Mouse (Mus musculus) stomach, embryonic 14.5 days (tissue): Measurements from ENCODE around the gene Slc23a2. TPM values are rescaled to one million over a fixed set of nuclear protein-coding genes. Genes with fewer than 3 reads are reported as not detected.

ENCODE experiments used
- ATAC-seq: fragments of 200-750 bp; cut with Nextera tagmentation; 2 replicates; pipeline ENCODE4 v1.8.0; 2017; ENCODE audit warnings: low read depth, moderate TSS enrichment; ENCODE audit not compliant: insufficient number of reproducible peaks, insufficient read depth, low FRiP score
- H3K27ac ChIP-seq: fragments of 300-500 bp; sonication (generic); 2 replicates; pipeline ENCODE4 v1.5.1; 2014; ENCODE audit warnings: mild to moderate bottlenecking, low read length, moderate library complexity, mixed read lengths
- H3K27me3 ChIP-seq: fragments of 300-500 bp; sonication (generic); 2 replicates; pipeline ENCODE4 v1.6.1; 2014; ENCODE audit warnings: low read length, control low read depth, mixed read lengths; ENCODE audit not compliant: control insufficient read depth, insufficient read depth
- H3K36me3 ChIP-seq: fragments of 300-500 bp; sonication (generic); 2 replicates; pipeline ENCODE4 v1.6.1; 2014; ENCODE audit warnings: mild to moderate bottlenecking, control low read depth, low read length, moderate library complexity, mixed read lengths; ENCODE audit not compliant: control insufficient read depth, insufficient read depth
- H3K4me1 ChIP-seq: fragments of 300-500 bp; sonication (generic); 2 replicates; pipeline ENCODE4 v1.6.1; 2014; ENCODE audit warnings: low read length, control low read depth, mixed read lengths; ENCODE audit not compliant: control insufficient read depth, insufficient read depth
- H3K4me2 ChIP-seq: fragments of 300-500 bp; sonication (generic); replicated peaks from 2 replicates; pipeline ENCODE4 v1.6.1; 2014; ENCODE audit warnings: low read depth, low read length, control low read depth
- H3K4me3 ChIP-seq: fragments of 300-500 bp; sonication (generic); 2 replicates; pipeline ENCODE4 v1.5.1; 2014; ENCODE audit warnings: low read depth, low read length, control low read depth
- H3K9ac ChIP-seq: fragments of 300-500 bp; sonication (generic); replicated peaks from 2 replicates; pipeline ENCODE4 v1.6.1; 2014; ENCODE audit warnings: low read depth, mild to moderate bottlenecking, control low read depth, low read length, moderate library complexity, mixed read lengths
- H3K9me3 ChIP-seq: fragments of 300-500 bp; sonication (generic); 2 replicates; pipeline ENCODE4 v1.6.1; 2016; ENCODE audit warnings: low read depth, low read length, control low read depth; ENCODE audit not compliant: control insufficient read depth
- WGBS: fragments of 180-500 bp; shearing (Covaris S2); extraction: QIAGEN DNeasy Blood & Tissue Kit; methylation state at CpG from one replicate; pipeline ENCODE4 v1.1.7; 2014; 5-methylcytosine and 5-hydroxymethylcytosine counted together
- polyA plus RNA-seq: library from polyadenylated mRNA; unstranded; fragments of >200 nt; fragmentation: Nextera tagmentation; extraction: Ambion mirVana; gene quantifications from 2 replicates; pipeline ENCODE4 v1.2.1, GENCODE M21; 2014

Slc23a2 gene
- polyA plus RNA-seq, 1 experiment from 2014 or later = 12.4 TPM

- Histone ChIP-seq H3K27me3 (no peaks in the 10 kb centered on the region), H3K27ac (no peak overlapping the region), H3K4me2 (no peak overlapping the region), H3K9me3 (no peaks in the 10 kb centered on the region), H3K4me3 (no peak overlapping the region), H3K9ac (no peak overlapping the region), H3K4me1 (no peaks in the 10 kb centered on the region), H3K36me3 (no peaks in the 10 kb centered on the region)
- 92% methylated on average over 7 of the region's 7 CpGs for WGBS
- no peak for ATAC-seq
These were observed 14.9 kb downstream of the Slc23a2 start for GRCm38 (mm10) chr2:132129980-132130379.

- WGBS = 93% methylated on average over 7 of the region's 7 CpGs
- Histone ChIP-seq H3K36me3 (no peaks in the 10 kb centered on the region), H3K4me3 (no peak overlapping the region), H3K27me3 (no peaks in the 10 kb centered on the region), H3K4me2 (no peak overlapping the region), H3K27ac (no peak overlapping the region), H3K9me3 (no peaks in the 10 kb centered on the region), H3K9ac (no peak overlapping the region), H3K4me1 (no peaks in the 10 kb centered on the region)
- ATAC-seq = no peak
These were observed 15.7 kb downstream of the Slc23a2 start for GRCm38 (mm10) chr2:132129247-132129646.

DNA sequence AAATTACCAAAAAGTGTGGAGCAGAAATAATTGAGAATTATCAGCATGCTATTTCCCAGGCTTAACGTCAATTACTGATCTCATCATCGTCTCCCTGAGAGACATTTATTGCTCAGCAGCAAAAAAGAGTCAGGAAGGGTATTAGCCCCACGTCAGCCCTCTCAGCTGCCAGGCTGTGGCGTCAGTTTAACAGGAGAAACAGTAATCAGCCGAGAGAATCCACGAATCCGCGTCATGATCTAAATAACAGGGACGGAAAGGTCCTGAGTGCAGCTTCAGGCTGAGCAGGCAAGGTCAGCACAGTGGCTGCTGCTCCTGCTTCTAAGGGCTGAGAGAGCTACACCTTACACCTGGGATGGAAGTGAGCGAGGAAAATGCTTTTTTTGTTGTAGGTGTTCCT lies 17.0 kb downstream of the Slc23a2 start:
- WGBS = 52% methylated on average over 10 of the region's 10 CpGs
- H3K36me3 ChIP-seq = no peaks in the 10 kb centered on the region
- no peak overlapping the region for H3K27ac ChIP-seq
- H3K9ac ChIP-seq = no peak overlapping the region
- H3K27me3 ChIP-seq = no peaks in the 10 kb centered on the region
- H3K4me2 ChIP-seq = no peak overlapping the region
- no peak overlapping the region for H3K4me3 ChIP-seq
- H3K9me3 ChIP-seq = no peaks in the 10 kb centered on the region
- ATAC-seq = no peak
- H3K4me1 ChIP-seq = no peaks in the 10 kb centered on the region

GRCm38 (mm10) chr2:132126292-132126691 lies 18.6 kb downstream of the Slc23a2 start:
- no peaks in the 10 kb centered on the region for H3K36me3 ChIP-seq
- no peak overlapping the region for H3K4me2 ChIP-seq
- H3K4me3 ChIP-seq = no peak overlapping the region
- H3K9ac ChIP-seq = no peak overlapping the region
- ATAC-seq = no peak
- no peaks in the 10 kb centered on the region for H3K4me1 ChIP-seq
- H3K27me3 ChIP-seq = no peaks in the 10 kb centered on the region
- H3K9me3 ChIP-seq = no peaks in the 10 kb centered on the region
- no peak overlapping the region for H3K27ac ChIP-seq
- WGBS = 92% methylated on average over 1 of the region's 1 CpGs

DNA sequence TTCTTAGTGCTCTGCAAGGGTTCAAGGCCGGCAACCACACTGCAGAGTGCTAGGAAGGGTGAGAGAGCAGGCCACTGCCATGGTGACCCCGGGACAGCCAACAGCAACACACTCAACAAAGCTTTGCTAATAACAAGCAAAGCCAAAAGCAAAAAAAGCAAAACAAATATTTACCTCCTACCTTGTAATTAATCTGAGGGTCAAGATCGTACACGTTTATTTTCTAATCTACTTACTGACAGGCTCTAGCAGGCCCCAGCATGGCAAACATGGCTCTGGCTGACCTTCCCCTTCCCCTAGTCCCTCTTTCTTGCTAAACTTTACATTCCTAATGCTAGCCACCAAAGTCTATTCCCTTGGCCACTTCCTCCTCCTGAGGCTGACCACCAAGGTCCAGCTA lies 21.8 kb downstream of the Slc23a2 start:
- Histone ChIP-seq H3K9me3 (no peaks in the 10 kb centered on the region), H3K4me2 (no peak overlapping the region), H3K9ac (no peak overlapping the region), H3K27me3 (no peaks in the 10 kb centered on the region), H3K27ac (no peak overlapping the region), H3K4me1 (no peaks in the 10 kb centered on the region), H3K36me3 (no peaks in the 10 kb centered on the region), H3K4me3 (no peak overlapping the region)
- ATAC-seq = no peak
- 73% methylated on average over 4 of the region's 4 CpGs for WGBS

DNA sequence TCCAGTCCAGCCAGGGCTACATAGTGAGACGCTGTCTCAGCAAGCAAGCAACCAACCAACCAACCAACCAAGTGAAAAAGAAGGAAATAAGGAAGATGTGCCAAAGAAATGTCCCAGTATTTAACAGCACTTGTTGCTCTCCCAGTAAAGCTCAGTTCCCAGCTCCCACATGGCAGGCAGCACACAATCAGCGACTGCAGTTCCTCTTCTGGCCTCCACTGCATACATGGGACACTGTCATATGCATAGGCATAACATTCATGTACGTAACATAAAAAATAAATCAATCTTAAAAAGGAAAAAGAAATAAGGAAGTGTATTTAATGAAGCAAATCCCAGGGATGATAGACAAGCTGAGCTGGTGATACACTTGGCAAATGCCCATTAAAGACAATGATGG lies 23.9 kb downstream of the Slc23a2 start:
- ATAC-seq = no peak
- Histone ChIP-seq H3K4me2 (no peak overlapping the region), H3K4me3 (no peak overlapping the region), H3K9me3 (no peaks in the 10 kb centered on the region), H3K27me3 (no peaks in the 10 kb centered on the region), H3K36me3 (no peaks in the 10 kb centered on the region), H3K27ac (no peak overlapping the region), H3K9ac (no peak overlapping the region), H3K4me1 (no peaks in the 10 kb centered on the region)
- WGBS = 92% methylated on average over 3 of the region's 3 CpGs

DNA sequence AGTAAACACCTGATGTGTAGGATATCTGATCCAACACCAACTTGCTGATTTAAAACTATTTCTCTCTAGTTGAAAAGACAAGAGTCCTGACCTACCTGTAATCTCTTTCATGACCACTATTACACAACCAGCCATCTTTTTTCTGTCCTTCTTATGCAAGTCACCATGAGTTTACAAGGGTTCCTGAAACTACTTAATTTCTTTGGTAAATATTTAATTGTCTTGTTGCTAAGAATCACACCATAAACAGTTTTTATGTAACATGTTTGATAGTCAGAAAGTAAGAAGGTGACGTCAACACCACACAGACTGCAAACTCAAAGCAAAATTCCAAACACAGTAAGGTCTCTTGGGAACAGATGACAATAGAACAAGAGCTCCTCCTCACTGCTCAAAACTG lies 26.3 kb downstream of the Slc23a2 start:
- H3K27ac ChIP-seq = no peak overlapping the region
- H3K9ac ChIP-seq = no peak overlapping the region
- H3K9me3 ChIP-seq = no peaks in the 10 kb centered on the region
- H3K4me1 ChIP-seq = 0 out of 2 replicates have a peak, but pooled peaks cover 3% of the 10 kb centered on the region
- 78% methylated on average over 1 of the region's 1 CpGs for WGBS
- ATAC-seq = no peak
- no peaks in the 10 kb centered on the region for H3K27me3 ChIP-seq
- H3K4me2 ChIP-seq = no peak overlapping the region
- no peaks in the 10 kb centered on the region for H3K36me3 ChIP-seq
- H3K4me3 ChIP-seq = no peak overlapping the region

DNA sequence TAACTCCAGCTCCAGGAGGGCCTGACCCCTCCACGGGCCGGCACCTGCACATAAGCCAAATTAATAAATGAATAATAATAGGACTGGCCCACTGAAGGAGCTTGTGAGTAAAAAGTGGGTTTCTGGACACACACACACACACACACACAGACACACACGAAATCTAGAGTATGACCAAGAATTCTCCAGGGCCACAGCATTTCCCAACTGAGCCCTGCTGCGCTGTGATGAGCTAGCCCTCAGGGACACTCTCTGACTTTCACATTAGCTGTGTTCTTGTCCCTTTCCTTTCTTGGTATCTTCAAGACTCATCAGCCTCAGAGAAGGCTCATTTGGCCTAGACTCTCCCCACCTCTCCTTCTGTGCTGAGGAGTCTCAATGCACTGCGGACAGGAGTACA lies 29.0 kb downstream of the Slc23a2 start:
- Histone ChIP-seq H3K4me3 (no peak overlapping the region), H3K9me3 (no peaks in the 10 kb centered on the region), H3K27ac (no peak overlapping the region), H3K9ac (no peak overlapping the region), H3K4me2 (no peak overlapping the region), H3K27me3 (no peaks in the 10 kb centered on the region), H3K4me1 (0 out of 2 replicates have a peak, but pooled peaks cover 3% of the 10 kb centered on the region), H3K36me3 (no peaks in the 10 kb centered on the region)
- no peak for ATAC-seq
- WGBS = 93% methylated on average over 5 of the region's 5 CpGs

DNA sequence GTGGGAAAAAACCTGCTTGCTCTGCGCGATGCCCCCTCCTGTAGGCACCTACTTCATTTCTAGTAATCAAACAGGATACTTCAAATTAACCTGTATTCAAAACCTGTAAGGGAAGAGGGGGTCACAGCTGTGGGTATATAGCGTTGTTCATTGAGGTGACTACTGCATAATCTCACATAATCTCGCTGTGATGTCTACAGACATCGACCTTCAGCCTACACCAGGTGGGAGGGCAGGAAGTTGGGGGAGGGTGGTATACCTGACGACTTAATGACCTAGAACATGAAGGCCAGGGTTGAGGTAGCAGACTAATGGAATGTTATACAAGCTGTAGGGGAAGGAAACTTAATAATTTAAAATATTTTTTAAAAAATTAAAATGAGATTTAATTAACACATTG lies 29.6 kb downstream of the Slc23a2 start:
- WGBS = 66% methylated on average over 6 of the region's 6 CpGs
- H3K27ac ChIP-seq = no peak overlapping the region
- H3K4me2 ChIP-seq = no peak overlapping the region
- H3K36me3 ChIP-seq = no peaks in the 10 kb centered on the region
- no peak for ATAC-seq
- no peaks in the 10 kb centered on the region for H3K27me3 ChIP-seq
- H3K9me3 ChIP-seq = no peaks in the 10 kb centered on the region
- H3K9ac ChIP-seq = no peak overlapping the region
- H3K4me3 ChIP-seq = no peak overlapping the region
- H3K4me1 ChIP-seq = 0 out of 2 replicates have a peak, but pooled peaks cover 3% of the 10 kb centered on the region
